Mouse (Mus musculus) heart, adult 2 months (tissue): ENCODE data around the gene Tdrd1.

Source experiments
- CTCF ChIP-seq: fragments of 200-600 bp; IDR thresholded peaks from 2 replicates; pipeline ENCODE4 v1.8.1; 2022; ENCODE audit warnings: antibody characterized with exemption, mild to moderate bottlenecking, moderate library complexity
- EP300 ChIP-seq: fragments of 200-500 bp; IDR thresholded peaks from 2 replicates; pipeline ENCODE4 v1.6.1; 2011; ENCODE audit warnings: low read depth, low read length, control low read depth; ENCODE audit not compliant: insufficient read depth
- POLR2A ChIP-seq: fragments of 200-500 bp; IDR thresholded peaks from 2 replicates; pipeline ENCODE4 v1.6.1; 2011; ENCODE audit warnings: mild to moderate bottlenecking, low read depth, low read length, control low read depth; ENCODE audit not compliant: insufficient read depth

DNA sequence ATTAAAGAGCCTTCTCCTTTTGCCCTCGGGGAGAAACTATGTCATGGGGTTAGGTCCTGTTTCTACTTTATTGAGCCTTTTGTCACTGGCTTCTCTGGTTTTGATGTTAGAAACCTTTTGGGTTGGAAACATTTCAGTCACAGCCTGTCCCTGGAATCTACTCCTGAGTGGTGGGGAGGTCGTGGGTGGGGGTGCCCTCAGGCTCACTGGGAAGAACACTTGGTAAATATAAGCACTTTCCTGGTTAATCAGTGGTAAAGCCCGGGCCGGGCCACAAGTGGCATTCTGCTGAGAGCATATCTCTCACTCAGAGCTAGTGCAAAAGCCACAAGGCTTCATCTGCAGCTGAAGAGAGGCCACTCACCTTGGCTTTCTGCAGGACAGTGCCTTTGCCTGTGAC, 87.8 kb downstream of the Tdrd1 start:
- TF ChIP-seq CTCF = no peak
- no peak for TF ChIP-seq EP300
- TF ChIP-seq POLR2A = no peak
